Mouse (Mus musculus) cerebellum, adult 9-11 months (tissue): ENCODE data around the gene Olfr1020.

ENCODE experiments used
- DNase-seq: peaks from one replicate; pipeline ENCODE4 v3.0.0; 2022

The Olfr1020 gene

GRCm38 (mm10) chr2:85846730-85847129, at the start of gene Olfr1020:
Olfr1020 (plus strand) TSS chr2:85847030.
- DNase-seq: no peak

GRCm38 (mm10) chr2:85802444-85802843, 44.4 kb upstream of the Olfr1020 start, which contains the start of gene Olfr1016:
Olfr1016 (minus strand) TSS chr2:85802544.
- no peak for DNase-seq

GRCm38 (mm10) chr2:85804501-85804900, 42.3 kb upstream of the Olfr1020 start:
- DNase-seq: no peak

DNA sequence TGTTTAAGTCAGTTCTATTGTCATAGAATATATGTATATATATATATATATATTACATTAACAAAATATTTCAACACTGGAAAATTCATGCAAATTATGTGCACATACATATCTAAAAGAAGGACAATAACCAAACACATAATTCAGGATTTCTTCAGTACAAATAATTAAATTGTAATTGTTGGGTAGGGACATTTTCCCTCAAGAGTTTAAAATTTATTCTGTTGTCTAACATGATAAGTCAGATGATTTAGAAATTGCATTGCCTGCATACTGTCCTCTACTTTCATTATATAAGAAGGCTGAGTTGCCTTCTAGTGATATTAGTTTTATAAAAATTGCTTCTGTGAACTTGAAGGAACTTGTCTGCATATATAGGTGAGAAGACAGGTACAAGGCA, 28.7 kb upstream of the Olfr1020 start, which contains the start of gene Olfr1018:
Olfr1018 (plus strand) TSS at position 301 of the 400 bp plus-strand sequence.
- DNase-seq: no peak

- DNase-seq: no peak
Observed at GRCm38 (mm10) chr2:85845383-85845782, 1.4 kb upstream of the Olfr1020 start, which contains the start of gene Olfr1019. Olfr1019 (minus strand) TSS chr2:85845483.

GRCm38 (mm10) chr2:85868294-85868693, 21.5 kb downstream of the Olfr1020 start, which contains the start of gene Olfr1022:
Olfr1022 (plus strand) TSS chr2:85868594.
- no peak for DNase-seq

GRCm38 (mm10) chr2:85885340-85885739, 38.5 kb downstream of the Olfr1020 start, which contains the start of gene Olfr1023:
Olfr1023 (plus strand) TSS chr2:85885640.
- DNase-seq: no peak
